Mouse (Mus musculus) heart, embryonic 16.5 days (tissue): ENCODE results near the gene Qrfp. TPM values are rescaled to one million over a fixed set of nuclear protein-coding genes. Genes with fewer than 3 reads are reported as not detected.

Experiments used
- ATAC-seq: fragments of 200-750 bp; cut with Nextera tagmentation; replicated peaks from 2 replicates; pipeline ENCODE4 v1.8.0; 2017; ENCODE audit warnings: moderate number of reproducible peaks; ENCODE audit not compliant: insufficient read depth, low FRiP score; ENCODE audit errors: extremely low read depth
- H3K27ac ChIP-seq: fragments of 300-500 bp; sonication (generic); 2 replicates; pipeline ENCODE4 v1.5.1; 2014; ENCODE audit warnings: mild to moderate bottlenecking, low read length, control low read depth, moderate library complexity
- H3K27me3 ChIP-seq: fragments of 300-500 bp; sonication (generic); 2 replicates; pipeline ENCODE4 v1.6.1; 2014; ENCODE audit warnings: low read length, mixed read lengths; ENCODE audit not compliant: control insufficient read depth, insufficient read depth
- H3K36me3 ChIP-seq: fragments of 300-500 bp; sonication (generic); 2 replicates; pipeline ENCODE4 v1.6.1; 2014; ENCODE audit not compliant: control insufficient read depth, insufficient read depth
- H3K4me1 ChIP-seq: fragments of 300-500 bp; sonication (generic); 2 replicates; pipeline ENCODE4 v1.6.1; 2014; ENCODE audit warnings: low read length, mixed read lengths; ENCODE audit not compliant: control insufficient read depth, insufficient read depth
- H3K4me2 ChIP-seq: fragments of 300-500 bp; sonication (generic); 2 replicates; pipeline ENCODE4 v1.6.1; 2014; ENCODE audit warnings: low read depth, mild to moderate bottlenecking, control low read depth, low read length
- H3K4me3 ChIP-seq: fragments of 300-500 bp; sonication (generic); 2 replicates; pipeline ENCODE4 v1.5.1; 2014; ENCODE audit warnings: mild to moderate bottlenecking, control low read depth, low read length
- H3K9ac ChIP-seq: fragments of 300-500 bp; sonication (generic); 2 replicates; pipeline ENCODE4 v1.6.1; 2014; ENCODE audit warnings: low read length, control low read depth
- H3K9me3 ChIP-seq: fragments of 300-500 bp; sonication (generic); replicated peaks from 2 replicates; pipeline ENCODE4 v1.6.1; 2016; ENCODE audit warnings: low read length; ENCODE audit not compliant: control insufficient read depth
- WGBS: fragments of 180-500 bp; shearing (Covaris S2); extraction: QIAGEN DNeasy Blood & Tissue Kit; methylation state at CpG from one replicate; pipeline ENCODE4 v1.1.7; 2014; 5-methylcytosine and 5-hydroxymethylcytosine counted together
- polyA plus RNA-seq: library from polyadenylated mRNA; unstranded; fragments of >200 nt; fragmentation: Nextera tagmentation; extraction: Ambion mirVana; gene quantifications from 2 replicates; pipeline ENCODE4 v1.2.1, GENCODE M21; 2015

The Qrfp gene
- polyA plus RNA-seq, 1 experiment from 2014 or later, result 0.14 TPM

- Histone ChIP-seq H3K4me2 (peak overlapping the region; percentile 99), H3K9ac (peak overlapping the region; percentile 64), H3K4me3 (peak overlapping the region; percentile 66), H3K36me3 (no peaks in the 10 kb centered on the region), H3K9me3 (no peaks in the 10 kb centered on the region), H3K4me1 (peaks cover 12% of the 10 kb centered on the region), H3K27me3 (peaks cover 46% of the 10 kb centered on the region), H3K27ac (no peak overlapping the region)
- no peak for ATAC-seq
- 3% methylated on average over 25 of the region's 26 CpGs for WGBS
Observed at GRCm38 (mm10) chr2:31845512-31845895, 35.1 kb upstream of the Qrfp start.

- ATAC-seq, result no peak
- Histone ChIP-seq H3K9me3 (no peaks in the 10 kb centered on the region), H3K36me3 (no peaks in the 10 kb centered on the region), H3K27ac (no peak overlapping the region), H3K9ac (no peak overlapping the region), H3K4me3 (no peak overlapping the region), H3K4me1 (peaks cover 12% of the 10 kb centered on the region), H3K4me2 (no peak overlapping the region), H3K27me3 (peaks cover 54% of the 10 kb centered on the region)
- WGBS, result 5% methylated on average over 10 of the region's 10 CpGs
Observed at GRCm38 (mm10) chr2:31844729-31845136, 34.4 kb upstream of the Qrfp start.

- Histone ChIP-seq H3K9ac (no peak overlapping the region), H3K4me1 (no peaks in the 10 kb centered on the region), H3K27ac (no peak overlapping the region), H3K36me3 (no peaks in the 10 kb centered on the region), H3K27me3 (peaks cover 24% of the 10 kb centered on the region), H3K4me2 (no peak overlapping the region), H3K4me3 (no peak overlapping the region), H3K9me3 (no peaks in the 10 kb centered on the region)
- WGBS, result 75% methylated on average over 1 of the region's 1 CpGs
- no peak for ATAC-seq
Observed at GRCm38 (mm10) chr2:31838868-31839267, 28.5 kb upstream of the Qrfp start.

GRCm38 (mm10) chr2:31836985-31837384 is 26.6 kb upstream of the Qrfp start:
- H3K9ac ChIP-seq, result no peak overlapping the region
- no peaks in the 10 kb centered on the region for H3K36me3 ChIP-seq
- H3K27ac ChIP-seq, result no peak overlapping the region
- H3K9me3 ChIP-seq, result no peaks in the 10 kb centered on the region
- H3K4me3 ChIP-seq, result no peak overlapping the region
- no peak overlapping the region for H3K4me2 ChIP-seq
- peaks cover 18% of the 10 kb centered on the region for H3K27me3 ChIP-seq
- H3K4me1 ChIP-seq, result no peaks in the 10 kb centered on the region
- ATAC-seq, result no peak
- WGBS, result 33% methylated on average over 6 of the region's 6 CpGs

GRCm38 (mm10) chr2:31836091-31836490 is 25.7 kb upstream of the Qrfp start:
- Histone ChIP-seq H3K27me3 (peaks cover 16% of the 10 kb centered on the region), H3K27ac (no peak overlapping the region), H3K4me3 (no peak overlapping the region), H3K9ac (no peak overlapping the region), H3K36me3 (no peaks in the 10 kb centered on the region), H3K4me1 (no peaks in the 10 kb centered on the region), H3K4me2 (no peak overlapping the region), H3K9me3 (no peaks in the 10 kb centered on the region)
- no peak for ATAC-seq
- 68% methylated on average over 10 of the region's 10 CpGs for WGBS

- H3K9me3 ChIP-seq, result no peaks in the 10 kb centered on the region
- H3K4me2 ChIP-seq, result no peak overlapping the region
- H3K9ac ChIP-seq, result no peak overlapping the region
- H3K27me3 ChIP-seq, result peaks cover 8% of the 10 kb centered on the region
- 0 out of 2 replicates have a peak, but pooled peaks cover 4% of the 10 kb centered on the region for H3K4me1 ChIP-seq
- H3K36me3 ChIP-seq, result no peaks in the 10 kb centered on the region
- H3K4me3 ChIP-seq, result no peak overlapping the region
- WGBS, result 22% methylated on average over 4 of the region's 4 CpGs
- no peak overlapping the region for H3K27ac ChIP-seq
- ATAC-seq, result no peak
Observed at GRCm38 (mm10) chr2:31828311-31828825, 18.0 kb upstream of the Qrfp start.

- Histone ChIP-seq H3K36me3 (no peaks in the 10 kb centered on the region), H3K27ac (no peak overlapping the region), H3K27me3 (peaks cover 13% of the 10 kb centered on the region), H3K4me1 (peaks cover 7% of the 10 kb centered on the region), H3K4me3 (no peak overlapping the region), H3K9me3 (no peaks in the 10 kb centered on the region), H3K9ac (no peak overlapping the region), H3K4me2 (no peak overlapping the region)
- ATAC-seq, result no peak
- WGBS, result 25% methylated on average over 7 of the region's 7 CpGs
Observed at GRCm38 (mm10) chr2:31827877-31828276, 17.5 kb upstream of the Qrfp start.

- WGBS, result 82% methylated on average over 14 of the region's 14 CpGs
- H3K27ac ChIP-seq, result no peak overlapping the region
- ATAC-seq, result no peak
- no peaks in the 10 kb centered on the region for H3K9me3 ChIP-seq
- H3K4me3 ChIP-seq, result no peak overlapping the region
- no peak overlapping the region for H3K9ac ChIP-seq
- no peak overlapping the region for H3K4me2 ChIP-seq
- no peaks in the 10 kb centered on the region for H3K36me3 ChIP-seq
- H3K4me1 ChIP-seq, result peaks cover 11% of the 10 kb centered on the region
- H3K27me3 ChIP-seq, result peaks cover 20% of the 10 kb centered on the region
Observed at GRCm38 (mm10) chr2:31826094-31827085, 16.0 kb upstream of the Qrfp start.

GRCm38 (mm10) chr2:31825469-31825911 is 15.1 kb upstream of the Qrfp start:
- ATAC-seq, result no peak
- Histone ChIP-seq H3K4me3 (no peak overlapping the region), H3K9me3 (no peaks in the 10 kb centered on the region), H3K27me3 (peaks cover 20% of the 10 kb centered on the region), H3K9ac (no peak overlapping the region), H3K27ac (no peak overlapping the region), H3K4me1 (peaks cover 11% of the 10 kb centered on the region), H3K36me3 (no peaks in the 10 kb centered on the region), H3K4me2 (no peak overlapping the region)
- 68% methylated on average over 16 of the region's 16 CpGs for WGBS
